Mouse (Mus musculus): ENCODE results near the gene Hps5.

DNA sequence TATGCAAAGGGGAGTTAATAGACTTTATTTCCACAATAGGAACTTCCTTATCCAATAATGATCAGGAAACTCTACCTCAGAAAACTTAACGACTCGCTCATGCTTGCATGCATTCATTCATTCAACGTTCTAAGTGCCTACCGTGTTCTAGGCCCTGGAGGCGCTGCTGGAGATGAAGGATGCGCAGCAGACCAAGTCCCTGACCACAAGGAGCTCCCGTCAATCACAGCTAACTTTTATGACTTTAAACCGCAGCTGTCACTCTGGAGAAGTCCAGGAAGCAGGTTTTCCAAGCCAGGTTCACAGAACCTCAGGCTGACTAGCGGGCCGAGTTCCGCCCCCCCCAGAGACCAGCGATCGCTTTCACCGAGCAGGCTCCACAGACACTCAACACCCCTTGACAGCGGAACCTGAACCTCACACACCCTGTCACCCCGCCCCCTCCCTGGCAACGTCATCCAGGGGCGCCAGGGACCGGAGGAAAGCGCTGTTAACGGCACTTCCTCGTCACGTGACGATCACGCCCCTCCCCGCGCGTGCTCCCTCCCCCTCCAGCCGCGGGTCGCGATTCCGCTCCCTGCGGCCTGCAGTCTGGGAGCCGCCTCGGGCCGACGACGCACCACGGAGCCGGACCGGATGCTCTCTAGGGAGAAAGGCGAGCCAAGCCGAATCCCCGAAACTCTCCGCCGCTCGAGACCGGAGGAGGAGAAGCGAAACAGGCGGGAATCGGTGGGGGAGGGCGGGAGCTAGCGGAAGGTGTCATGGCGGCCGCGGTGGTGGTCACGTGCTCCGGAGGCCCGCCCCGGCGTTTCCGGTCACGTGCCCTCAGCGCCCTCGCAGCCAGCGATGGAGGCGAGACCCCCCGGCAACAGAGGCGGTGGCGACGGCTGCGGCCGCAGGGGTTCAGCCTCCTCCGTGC, at the start of gene Hps5, which contains the start of gene Gtf2h1:
- no peak for TF ChIP-seq CTCF (conservative IDR thresholded peaks at IDR 0.05 in 1 of 2, IDR thresholded peaks at IDR 0.05 in 1 of 2; ENCODE audit: low read depth in 2 of 2, low read length in 2 of 2)
- no peak for TF ChIP-seq EP300 (IDR thresholded peaks at IDR 0.05; ENCODE audit: low read length)
- TF ChIP-seq TCF12 (IDR thresholded peaks at IDR 0.05; ENCODE audit: low read depth, low read length): peak; percentile 26; the same call in 1 of the 2 replicates
- 0 out of 2 replicates have a peak, but pooled peaks have one; percentile 45 for TF ChIP-seq TBP (conservative IDR thresholded peaks at IDR 0.05; ENCODE audit: low read depth, low read length)
- peak; percentile 95 for TF ChIP-seq MAX (IDR thresholded peaks at IDR 0.05; ENCODE audit: low read length)
- TF ChIP-seq ZMIZ1 (IDR thresholded peaks at IDR 0.05; ENCODE audit: low read depth, low read length): no peak
- TF ChIP-seq MXI1 (IDR thresholded peaks at IDR 0.05; ENCODE audit: low read depth, low read length): peak; percentile 77
- TF ChIP-seq ELF1 (IDR thresholded peaks at IDR 0.05; ENCODE audit: low read depth, low read length): peak; percentile 97
- TF ChIP-seq MAFK (IDR thresholded peaks at IDR 0.05; ENCODE audit: insufficient replicate concordance, low read length): no peak
